Mouse (Mus musculus) CH12.LX (cell line): Measurements from ENCODE around the gene Bad. TPM values are rescaled to one million over a fixed set of nuclear protein-coding genes. Genes with fewer than 3 reads are reported as not detected.
A peak's percentile ranks its signal among the peaks of the same experiment; 100 is the strongest.

ENCODE experiments used
- DNase-seq: peaks from one replicate; pipeline ENCODE4 v3.0.0-alpha.2; 2013; ENCODE audit errors: extremely low read depth
- H3K27ac ChIP-seq: 2 replicates; pipeline ENCODE4 v1.5.1; 2012; ENCODE audit warnings: low read depth, mild to moderate bottlenecking, control low read depth, moderate library complexity; ENCODE audit not compliant: insufficient read depth
- H3K27me3 ChIP-seq: replicated peaks from 2 replicates; pipeline ENCODE3; 2012; ENCODE audit warnings: inconsistent platforms
- H3K36me3 ChIP-seq, 2 experiments: replicated peaks in 1 of 2; 2 replicates each; pipeline versions ENCODE3 to v1.6.1; 2012; ENCODE audit warnings: inconsistent platforms in 1 of 2, low read length in 1 of 2, mild to moderate bottlenecking in 1 of 2, mixed read lengths in 1 of 2, moderate library complexity in 1 of 2; ENCODE audit not compliant: control insufficient read depth in 1 of 2, insufficient read depth in 1 of 2
- H3K4me1 ChIP-seq, 2 experiments: 2 replicates each; pipeline ENCODE4 v1.6.1; 2012; ENCODE audit warnings: inconsistent platforms in 1 of 2, moderate library complexity in 1 of 2; ENCODE audit not compliant: insufficient read depth in 2 of 2, control insufficient read depth in 1 of 2
- H3K4me2 ChIP-seq: 2 replicates; pipeline ENCODE4 v1.6.1; 2012; ENCODE audit warnings: low read depth, mild to moderate bottlenecking, control low read depth; ENCODE audit not compliant: poor library complexity, insufficient read depth, severe bottlenecking
- H3K4me3 ChIP-seq, 3 experiments: fragments of 150-350 bp in 1 of 3; sonication (generic) in 1 of 3; replicated peaks in 1 of 3; 2 replicates each; pipeline versions ENCODE3 to v1.5.1; 2011 to 2012; ENCODE audit warnings: low read depth in 2 of 3, low read length in 2 of 3, mild to moderate bottlenecking in 2 of 3, moderate library complexity in 2 of 3, control low read depth in 1 of 3, improper control_type of control experiment in 1 of 3, inconsistent platforms in 1 of 3, mixed read lengths in 1 of 3; ENCODE audit not compliant: poor library complexity in 1 of 3
- H3K79me2 ChIP-seq: replicated peaks from 2 replicates; pipeline ENCODE4 v1.6.1; 2012; ENCODE audit warnings: mild to moderate bottlenecking, moderate library complexity; ENCODE audit not compliant: control insufficient read depth, poor library complexity, insufficient read depth, severe bottlenecking; ENCODE audit errors: extremely low read depth
- H3K9ac ChIP-seq: 2 replicates; pipeline ENCODE4 v1.6.1; 2012; ENCODE audit warnings: low read depth, mild to moderate bottlenecking, control low read depth, moderate library complexity; ENCODE audit not compliant: insufficient read depth
- H3K9me3 ChIP-seq: replicated peaks from 2 replicates; pipeline ENCODE3; 2012; ENCODE audit warnings: low read length, inconsistent platforms, mixed read lengths
- CHD1 ChIP-seq: IDR thresholded peaks from 2 replicates; pipeline ENCODE4 v1.6.1; 2012; ENCODE audit warnings: low read depth, low read length, improper control_type of control experiment, inconsistent platforms
- CHD2 ChIP-seq: IDR thresholded peaks from 2 replicates; pipeline ENCODE4 v1.6.1; 2011; ENCODE audit warnings: low read length, improper control_type of control experiment
- E2F4 ChIP-seq: IDR thresholded peaks from 2 replicates; pipeline ENCODE4 v1.6.1; 2011; ENCODE audit warnings: low read depth, low read length, improper control_type of control experiment; ENCODE audit not compliant: insufficient replicate concordance
- ETS1 ChIP-seq: conservative IDR thresholded peaks from 2 replicates; pipeline ENCODE4 v1.6.1; 2012; ENCODE audit warnings: low read depth, mild to moderate bottlenecking, inconsistent platforms, low read length, improper control_type of control experiment, moderate library complexity
- GABPA ChIP-seq: IDR thresholded peaks from 2 replicates; pipeline ENCODE4 v1.6.1; 2012; ENCODE audit warnings: low read depth, low read length, improper control_type of control experiment, inconsistent platforms; ENCODE audit not compliant: insufficient replicate concordance
- HCFC1 ChIP-seq: IDR thresholded peaks from 2 replicates; pipeline ENCODE4 v1.6.1; 2012; ENCODE audit warnings: low read depth, mild to moderate bottlenecking, inconsistent platforms, low read length, improper control_type of control experiment
- JUND ChIP-seq: conservative IDR thresholded peaks from 2 replicates; pipeline ENCODE4 v1.6.1; 2011; ENCODE audit warnings: low read depth, low read length, improper control_type of control experiment
- KAT2A ChIP-seq: IDR thresholded peaks from 2 replicates; pipeline ENCODE4 v1.6.1; 2012; ENCODE audit warnings: low read length, improper control_type of control experiment, inconsistent platforms; ENCODE audit not compliant: insufficient replicate concordance
- MXI1 ChIP-seq: IDR thresholded peaks from 2 replicates; pipeline ENCODE4 v1.6.1; 2011; ENCODE audit warnings: mild to moderate bottlenecking, low read depth, low read length, improper control_type of control experiment
- NELFE ChIP-seq: IDR thresholded peaks from 2 replicates; pipeline ENCODE4 v1.6.1; 2011; ENCODE audit warnings: low read depth, low read length, improper control_type of control experiment
- PAX5 ChIP-seq: IDR thresholded peaks from 2 replicates; pipeline ENCODE4 v1.6.1; 2012; ENCODE audit warnings: low read length, inconsistent platforms, mixed read lengths
- POLR2A ChIP-seq: IDR thresholded peaks from 2 replicates; pipeline ENCODE4 v1.6.1; 2011; ENCODE audit warnings: low read depth, mild to moderate bottlenecking, improper control_type of control experiment, low read length
- RAD21 ChIP-seq: IDR thresholded peaks from 2 replicates; pipeline ENCODE4 v1.6.1; 2011; ENCODE audit warnings: low read depth, mild to moderate bottlenecking, low read length, improper control_type of control experiment, moderate library complexity
- RCOR1 ChIP-seq: conservative IDR thresholded peaks from 2 replicates; pipeline ENCODE4 v1.6.1; 2012; ENCODE audit warnings: low read depth, mild to moderate bottlenecking, inconsistent platforms, low read length, improper control_type of control experiment
- SIN3A ChIP-seq: IDR thresholded peaks from 2 replicates; pipeline ENCODE4 v1.6.1; 2012; ENCODE audit warnings: low read length, improper control_type of control experiment, inconsistent platforms
- SMC3 ChIP-seq: IDR thresholded peaks from 2 replicates; pipeline ENCODE4 v1.6.1; 2011; ENCODE audit warnings: low read depth, low read length, improper control_type of control experiment
- TCF12 ChIP-seq: IDR thresholded peaks from 2 replicates; pipeline ENCODE4 v1.6.1; 2014; ENCODE audit warnings: low read depth, mild to moderate bottlenecking, inconsistent platforms, low read length, improper control_type of control experiment
- UBTF ChIP-seq: IDR thresholded peaks from 2 replicates; pipeline ENCODE4 v1.6.1; 2012; ENCODE audit warnings: low read depth, mild to moderate bottlenecking, inconsistent platforms, low read length, improper control_type of control experiment, moderate library complexity
- USF1 ChIP-seq: IDR thresholded peaks from 2 replicates; pipeline ENCODE4 v1.6.1; 2014; ENCODE audit warnings: low read depth, mild to moderate bottlenecking, inconsistent platforms, low read length, improper control_type of control experiment
- ZC3H11A ChIP-seq: IDR thresholded peaks from 2 replicates; pipeline ENCODE4 v1.6.1; 2012; ENCODE audit warnings: low read depth, mild to moderate bottlenecking, inconsistent platforms, low read length, improper control_type of control experiment
- ZKSCAN1 ChIP-seq: IDR thresholded peaks from 2 replicates; pipeline ENCODE4 v1.6.1; 2012; ENCODE audit warnings: low read depth, inconsistent platforms, low read length, improper control_type of control experiment, borderline replicate concordance
- ZMIZ1 ChIP-seq: IDR thresholded peaks from 2 replicates; pipeline ENCODE4 v1.6.1; 2012; ENCODE audit warnings: low read depth, mild to moderate bottlenecking, inconsistent platforms, low read length, improper control_type of control experiment
- dilution Hi-C: fragments of 300-500 bp; cut with MboI; formaldehyde crosslinking; loops from 2 replicates; pipeline ENCODE4 v1.14.3; 2020; ENCODE audit warnings: low sequenced_read_pairs; ENCODE audit not compliant: extremely low pct_unique_long_range_greater_than_20kb, extremely low pct_ligation_motif_present
- in situ Hi-C: fragments of 300-500 bp; cut with MboI; formaldehyde crosslinking; loops from 3 replicates; pipeline ENCODE4 v1.14.3; 2019; ENCODE audit warnings: low sequenced_read_pairs, low pct_ligation_motif_present, low pct_unique_long_range_greater_than_20kb, mixed read lengths
- polyA plus RNA-seq: library from polyadenylated mRNA; unstranded; fragments of >175 nt; gene quantifications from 2 replicates; pipeline ENCODE4 v1.2.1, GENCODE M21; 2012; ENCODE audit warnings: low read depth; ENCODE audit not compliant: insufficient read length
- total RNA-seq, 2 experiments: library from RNA; depleted of rRNA; stranded (reverse); fragments of 300-350 nt in 1 of 2; fragments of >200 nt in 1 of 2; gene quantifications; 2 replicates each; pipeline ENCODE4 v1.2.3; 2012 to 2014

The Bad gene
- total and polyA plus RNA-seq, 3 experiments: 27.7 to 38.0 (median 33.3) TPM

DNA sequence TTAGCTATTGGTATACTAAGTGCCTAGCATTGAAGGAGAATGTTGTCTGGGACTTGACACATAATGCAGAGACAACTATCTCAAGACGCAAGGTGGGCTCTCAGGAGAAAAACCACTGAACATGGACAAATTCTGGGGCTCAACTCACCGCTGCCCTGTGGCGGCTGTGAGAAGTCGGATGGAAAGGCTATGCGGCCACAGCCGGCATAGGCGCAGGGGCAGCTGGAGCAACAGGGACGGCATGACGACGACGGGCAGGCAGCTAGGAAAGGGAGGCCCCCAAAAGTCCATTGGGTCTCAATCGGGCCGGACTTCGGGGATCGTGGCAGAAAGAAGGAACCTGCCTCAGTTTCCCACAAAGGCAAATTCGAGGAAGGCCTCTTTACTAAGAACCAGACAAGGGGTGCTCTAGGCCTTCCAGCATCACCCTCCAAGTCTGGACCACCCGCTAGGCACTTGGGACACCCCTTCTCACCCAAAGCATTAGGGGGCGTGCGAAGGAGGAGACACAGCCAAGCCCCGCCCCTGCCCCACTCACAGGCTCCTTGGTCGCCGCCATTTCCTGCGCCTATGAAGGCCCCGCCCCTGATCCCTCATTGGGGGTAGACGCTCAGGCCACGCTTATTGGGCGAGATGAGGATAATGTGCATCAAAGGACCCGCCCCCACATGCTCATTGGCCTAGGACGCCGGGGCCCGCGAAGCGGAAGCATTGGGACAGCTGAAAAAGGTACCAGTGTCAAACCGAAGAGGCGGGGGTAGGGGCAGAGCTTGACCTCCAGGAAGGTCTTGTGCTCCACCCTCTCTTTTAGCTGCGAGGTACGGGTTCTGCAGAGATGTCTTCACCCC is 50.6 kb downstream of the Bad start, which contains the start of gene Dnajc4 (continued):
- no peak for TF ChIP-seq USF1
- no peak for TF ChIP-seq CHD1
- no peak for TF ChIP-seq RAD21
- peak; percentile 74 for TF ChIP-seq POLR2A
- TF ChIP-seq MXI1: peak; percentile 67
- TF ChIP-seq TCF12: peak; percentile 53
- no peak for TF ChIP-seq PAX5
- TF ChIP-seq E2F4: peak; percentile 76; the same call in 1 of the 2 replicates
- 0 out of 2 replicates have a peak, but pooled peaks have one; percentile 49 for TF ChIP-seq ZMIZ1
- TF ChIP-seq CHD2: peak; percentile 78
- TF ChIP-seq JUND: no peak
- peak; percentile 71 for TF ChIP-seq HCFC1
- TF ChIP-seq SIN3A: peak; percentile 91
- TF ChIP-seq, all 38 proteins: peak for 19

- Histone ChIP-seq H3K27me3 (no peaks in the 10 kb centered on the region), H3K9ac (peak overlapping the region; percentile 46)
- in situ Hi-C loops: no loop called here
- no peak for TF ChIP-seq SMC3
- no peak for TF ChIP-seq JUND
- TF ChIP-seq GABPA: no peak
- TF ChIP-seq RCOR1: no peak
- no peak for TF ChIP-seq ZKSCAN1
- no peak for TF ChIP-seq ZC3H11A
- no peak for TF ChIP-seq TCF12
- TF ChIP-seq SIN3A: no peak; the same call in 1 of the 2 replicates
- no peak for TF ChIP-seq POLR2A
- no peak for TF ChIP-seq ZMIZ1
- TF ChIP-seq NELFE: no peak
- no peak for TF ChIP-seq ETS1
- TF ChIP-seq UBTF: no peak
- TF ChIP-seq KAT2A: no peak
- no peak for TF ChIP-seq HCFC1
- TF ChIP-seq, all 38 proteins: peak for 0
- Histone ChIP-seq H3K4me1 (peaks cover 4 to 47% of the 10 kb centered on the region in 2 experiments), H3K4me3 (peak overlapping the region; percentile 6 to 69 (median 23)), H3K9me3 (no peaks in the 10 kb centered on the region), H3K36me3 (peaks cover 6 to 15% of the 10 kb centered on the region in 2 experiments), H3K4me2 (peak overlapping the region; percentile 80), H3K79me2 (no peaks in the 10 kb centered on the region), H3K27ac (peak overlapping the region; percentile 9; the same call in 1 of the 2 replicates)
- no peak for DNase-seq
- dilution Hi-C loops: no loop called here
Observed at GRCm38 (mm10) chr19:6993011-6993770, 51.5 kb downstream of the Bad start.
